Mouse (Mus musculus) embryonic fibroblast, embryonic 13.5 days (primary cell): ENCODE results near the gene Eif2b3.

Source experiments
- CTCF ChIP-seq: IDR thresholded peaks from 2 replicates; pipeline ENCODE4 v1.5.1; 2011; ENCODE audit warnings: mild to moderate bottlenecking, control low read depth, low read length, moderate library complexity, borderline replicate concordance; ENCODE audit not compliant: insufficient read depth
- POLR2A ChIP-seq: IDR thresholded peaks from 2 replicates; pipeline ENCODE4 v1.6.1; 2011; ENCODE audit warnings: low read depth, mild to moderate bottlenecking, control low read depth, low read length, moderate library complexity

GRCm38 (mm10) chr4:117110249-117110648 is 91.0 kb downstream of the Eif2b3 start:
- TF ChIP-seq CTCF (no peak), POLR2A (no peak)
